Mouse (Mus musculus) cerebellum, postnatal 25 days (tissue): ENCODE measurements at regions not wholly inside any gene's neighbourhood (a gene's known extent, or its start where the extent isn't known, plus 50 kb on each side); places are given as distances from the start of the nearest gene placed in this dataset.
A peak's percentile ranks its signal among the peaks of the same experiment; 100 is the strongest.

Experiments
- DNase-seq, 2 experiments: peaks; one replicate each; pipeline ENCODE4 v3.0.0; 2021; ENCODE audit warnings: mixed read lengths in 2 of 2

GRCm38 (mm10) chr7:53018094-53018493 lies 1002.6 kb upstream of the 1700015G11Rik start:
- DNase-seq: peak in 1 of 2 experiments; percentile 1

GRCm38 (mm10) chr7:53017579-53017978 lies 1002.1 kb upstream of the 1700015G11Rik start:
- no peak for DNase-seq
